Mouse (Mus musculus): ENCODE measurements around the gene Mrpl54.
A peak's percentile ranks its signal among the peaks of the same experiment; 100 is the strongest.

The Mrpl54 gene

GRCm38 (mm10) chr10:81294442-81294841 is 27.7 kb upstream of the Mrpl54 start:
- no peak for DNase-seq (ENCODE audit: low spot score in 2 of 2)

- no peak for DNase-seq (ENCODE audit: low spot score in 2 of 2)
Measured at GRCm38 (mm10) chr10:81293334-81294030, 26.7 kb upstream of the Mrpl54 start.

DNA sequence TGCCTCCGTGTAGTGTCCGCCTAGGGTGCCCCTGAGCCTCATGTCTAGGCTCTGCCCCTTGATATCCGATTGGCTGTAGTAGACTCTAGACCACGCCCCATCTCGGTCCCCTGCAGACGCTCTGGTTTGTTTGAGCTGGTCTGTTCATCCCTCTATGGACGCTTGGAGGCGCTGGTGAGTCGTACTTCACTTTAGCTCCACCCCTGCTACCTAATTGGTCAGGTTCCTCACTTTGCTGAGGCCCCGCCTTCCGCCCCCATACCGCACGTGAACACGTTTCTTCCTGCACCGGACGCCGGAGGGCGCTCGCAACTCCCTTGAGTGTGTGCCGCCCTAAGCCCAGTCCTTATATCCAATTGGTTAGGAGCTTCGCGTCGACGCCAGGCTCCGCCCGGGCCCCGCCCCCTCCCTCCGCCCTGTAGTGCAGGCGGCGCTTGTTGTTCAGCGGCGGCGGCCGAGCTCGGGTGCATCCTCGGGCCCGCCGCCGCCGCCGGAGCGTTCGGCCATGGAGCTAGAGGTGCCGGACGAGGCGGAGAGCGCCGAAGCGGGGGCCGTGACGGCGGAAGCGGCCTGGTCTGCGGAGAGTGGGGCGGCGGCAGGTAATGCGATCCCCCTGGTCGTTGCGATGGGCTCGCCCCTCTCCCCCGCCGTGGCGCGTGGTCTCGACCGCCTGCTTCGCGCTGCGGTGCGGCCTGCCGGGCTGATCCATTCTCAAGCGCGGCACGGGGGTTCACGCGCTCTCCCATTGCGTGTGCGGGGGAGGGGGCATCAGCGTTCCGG is 26.0 kb upstream of the Mrpl54 start, which contains the start of gene Pip5k1c:
TSS of gene Pip5k1c (plus strand) at position 410 of the 780 bp plus-strand sequence.
- peak; percentile 100 for DNase-seq (ENCODE audit: low spot score in 2 of 2)

DNA sequence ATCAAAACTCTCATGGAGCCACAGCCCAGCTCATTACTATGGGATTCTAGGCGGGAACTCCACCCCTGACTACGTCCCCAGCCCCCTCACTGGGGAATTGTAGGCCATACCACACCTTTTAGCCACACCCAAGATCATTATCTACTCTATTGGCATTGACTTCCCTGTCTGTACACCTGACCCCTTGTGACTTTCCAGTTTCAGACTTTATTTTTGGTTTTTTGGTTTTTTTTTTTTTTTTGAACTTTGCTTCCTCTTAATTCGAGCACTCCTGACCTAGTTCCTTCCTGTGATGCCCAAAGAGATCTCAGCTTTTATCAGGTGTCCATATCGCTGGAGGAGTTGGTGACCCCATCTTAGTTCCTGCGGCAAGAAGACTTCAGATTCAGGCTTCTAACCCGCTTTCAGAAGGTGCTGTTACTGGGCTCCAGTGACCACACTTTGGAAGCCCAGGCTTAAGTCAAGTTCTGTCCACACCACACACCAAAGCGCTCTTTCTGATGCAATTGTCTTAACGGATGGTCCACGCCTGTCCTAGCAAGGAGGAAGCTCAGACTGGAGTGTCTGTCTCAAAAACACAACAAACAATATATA is 24.9 kb upstream of the Mrpl54 start, which contains the start of gene Tjp3:
TSS of gene Tjp3 (minus strand) at position 71 of the 594 bp plus-strand sequence.
- no peak for DNase-seq (ENCODE audit: low spot score in 2 of 2)

DNA sequence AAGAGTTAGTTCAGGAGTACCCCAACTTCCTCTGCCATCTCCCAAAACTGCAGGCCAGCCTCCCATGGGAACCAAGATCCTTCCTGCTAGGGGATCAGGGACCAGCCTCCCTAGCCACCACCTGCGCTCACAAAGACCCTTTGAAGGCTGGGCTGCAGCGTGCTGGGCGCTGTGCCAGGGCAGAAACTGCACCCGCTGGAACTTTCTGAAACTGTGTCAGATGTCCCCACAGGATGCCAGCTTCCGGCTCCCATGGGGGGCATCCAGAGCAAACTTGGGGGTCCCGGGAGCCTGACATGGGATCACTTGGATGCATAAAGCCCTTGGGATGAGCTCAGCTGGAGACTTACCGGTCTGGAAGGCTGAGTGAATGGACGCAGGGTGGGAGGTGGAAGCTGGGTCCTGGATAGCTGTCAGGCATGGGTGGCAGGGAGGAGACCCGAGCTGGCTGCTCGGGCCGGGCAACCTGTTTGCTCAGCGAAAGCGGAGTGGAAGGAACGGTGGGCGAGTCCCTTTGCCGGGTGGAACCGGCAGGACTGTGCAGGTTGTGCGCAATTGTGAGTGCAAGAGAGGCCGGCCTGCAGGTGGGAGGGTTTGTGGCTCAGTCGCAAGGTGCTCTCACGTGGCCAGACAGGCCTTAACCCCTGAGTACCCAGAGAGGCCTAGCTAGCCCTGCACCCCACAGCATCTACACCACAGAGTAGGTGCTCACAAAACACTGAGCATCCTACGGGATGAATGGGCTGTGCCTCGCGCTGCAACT is 24.1 kb upstream of the Mrpl54 start:
- peak in 1 of 2 experiments; percentile 29 for DNase-seq (ENCODE audit: low spot score in 2 of 2)

DNA sequence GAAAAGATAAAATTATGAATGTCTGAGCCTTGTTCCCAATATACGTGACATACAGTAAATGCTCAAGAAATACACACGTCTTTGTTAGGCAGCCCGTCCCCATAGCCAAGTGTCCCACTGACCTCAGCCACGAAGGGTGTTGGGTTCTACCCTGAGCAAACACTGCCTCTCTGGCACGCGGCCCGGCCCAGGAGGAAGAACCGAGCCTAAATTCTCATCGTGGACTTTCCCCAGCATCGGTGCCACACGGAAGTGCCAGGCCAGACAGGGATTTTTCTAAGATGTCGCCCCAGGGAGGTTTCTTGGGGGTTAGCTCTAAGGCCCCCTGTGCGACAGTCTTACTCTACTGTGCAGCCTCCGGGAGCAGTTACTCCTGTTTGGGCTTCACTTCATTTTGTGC is 23.1 kb upstream of the Mrpl54 start:
- DNase-seq (ENCODE audit: low spot score in 2 of 2): no peak

- DNase-seq (ENCODE audit: low spot score in 2 of 2): peak in 1 of 2 experiments; percentile 64
Measured at GRCm38 (mm10) chr10:81289278-81289677, 22.5 kb upstream of the Mrpl54 start.

DNA sequence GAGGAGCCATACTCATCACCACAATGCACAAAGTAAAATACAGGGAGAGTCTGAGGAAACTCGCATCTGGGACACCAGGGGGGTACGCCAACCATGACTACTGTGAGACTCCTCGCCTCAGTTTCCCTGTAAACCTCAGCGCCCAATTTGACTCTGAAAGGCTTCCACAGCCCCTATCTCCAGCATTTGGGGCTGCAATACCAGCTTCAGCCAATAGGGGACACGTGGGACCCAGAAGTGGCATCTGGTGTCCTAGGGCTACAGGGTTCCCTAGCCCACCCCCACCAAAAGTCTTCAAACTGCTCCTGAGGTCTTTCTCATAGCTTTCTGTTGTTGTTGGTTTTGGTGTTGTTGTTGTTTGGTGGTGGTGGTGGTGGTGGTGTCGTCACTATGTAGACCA is 21.9 kb upstream of the Mrpl54 start:
- DNase-seq (ENCODE audit: low spot score in 2 of 2): peak in 1 of 2 experiments; percentile 15

GRCm38 (mm10) chr10:81287513-81288157 is 20.9 kb upstream of the Mrpl54 start:
- peak in 1 of 2 experiments; percentile 21 for DNase-seq (ENCODE audit: low spot score in 2 of 2)

- no peak for DNase-seq (ENCODE audit: low spot score in 2 of 2)
Measured at GRCm38 (mm10) chr10:81286586-81286985, 19.9 kb upstream of the Mrpl54 start.

- peak in 1 of 2 experiments; percentile 83 for DNase-seq (ENCODE audit: low spot score in 2 of 2)
Measured at GRCm38 (mm10) chr10:81285694-81286450, 19.1 kb upstream of the Mrpl54 start.

- DNase-seq (ENCODE audit: low spot score in 2 of 2): no peak
Measured at GRCm38 (mm10) chr10:81284719-81285118, 18.0 kb upstream of the Mrpl54 start.

- no peak for DNase-seq (ENCODE audit: low spot score in 2 of 2)
Measured at GRCm38 (mm10) chr10:81284189-81284588, 17.5 kb upstream of the Mrpl54 start.

- DNase-seq (ENCODE audit: low spot score in 2 of 2): no peak
Measured at GRCm38 (mm10) chr10:81279496-81279895, 12.8 kb upstream of the Mrpl54 start.

- DNase-seq (ENCODE audit: low spot score in 2 of 2): no peak
Measured at GRCm38 (mm10) chr10:81277676-81278075, 10.9 kb upstream of the Mrpl54 start.

DNA sequence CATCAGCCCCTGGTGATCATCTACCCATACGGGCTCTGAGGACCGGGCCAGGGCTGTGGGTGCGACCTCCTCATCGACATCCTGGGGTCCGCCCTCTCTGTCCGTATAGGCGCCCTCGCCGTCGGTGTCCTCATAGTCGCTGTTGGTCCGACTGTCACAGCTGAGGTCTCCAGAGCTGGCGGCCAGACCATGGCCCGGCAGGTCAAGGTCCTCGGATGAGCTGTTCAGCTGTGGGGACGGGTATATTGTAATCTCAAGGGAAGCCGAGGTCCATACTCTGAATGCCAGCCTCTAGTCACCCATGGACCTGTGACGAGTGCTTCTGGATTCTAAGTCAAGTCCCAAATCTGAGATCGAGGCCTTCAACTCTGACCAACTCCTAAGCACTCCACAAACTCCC is 7.1 kb upstream of the Mrpl54 start:
- DNase-seq (ENCODE audit: low spot score in 2 of 2): no peak

GRCm38 (mm10) chr10:81272356-81272755 is 5.6 kb upstream of the Mrpl54 start:
- no peak for DNase-seq (ENCODE audit: low spot score in 2 of 2)

GRCm38 (mm10) chr10:81268643-81269412 is 2.1 kb upstream of the Mrpl54 start:
- no peak for DNase-seq (ENCODE audit: low spot score in 2 of 2)

DNA sequence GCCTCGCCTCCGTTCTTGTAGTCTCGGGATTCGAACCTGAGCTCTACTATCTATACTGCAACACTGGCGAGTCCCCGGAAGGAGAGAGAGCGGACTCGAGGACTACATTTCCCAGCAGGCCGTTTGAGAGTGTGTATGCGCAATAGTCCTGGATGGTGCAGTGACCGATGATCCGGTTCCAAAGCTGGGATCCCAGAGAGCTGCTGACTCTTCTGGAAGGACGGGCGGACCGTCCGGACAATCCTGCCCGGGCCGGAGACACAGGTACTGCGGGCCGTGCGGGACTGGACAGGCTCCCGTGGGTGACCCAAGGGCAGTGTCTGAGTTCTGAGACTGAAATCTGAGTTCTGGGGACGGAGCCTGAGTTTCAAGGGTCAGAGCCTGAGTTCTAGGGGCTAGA is 1.3 kb upstream of the Mrpl54 start:
- DNase-seq (ENCODE audit: low spot score in 2 of 2): peak in 1 of 2 experiments; percentile 80

GRCm38 (mm10) chr10:81265540-81265939 is 1.2 kb downstream of the Mrpl54 start:
- DNase-seq (ENCODE audit: low spot score in 2 of 2): no peak

All from frontal cortex, postnatal 10 days (tissue).